Mouse (Mus musculus): ENCODE results near the gene Ccdc43. TPM values are rescaled to one million over a fixed set of nuclear protein-coding genes. Genes with fewer than 3 reads are reported as not detected.
A peak's percentile ranks its signal among the peaks of the same experiment; 100 is the strongest.

Gene Ccdc43
- 37.4 and 38.2 TPM in 2 replicates for polyA plus RNA-seq (2015; fragmentation: Nextera tagmentation; extraction: Ambion mirVana)

DNA sequence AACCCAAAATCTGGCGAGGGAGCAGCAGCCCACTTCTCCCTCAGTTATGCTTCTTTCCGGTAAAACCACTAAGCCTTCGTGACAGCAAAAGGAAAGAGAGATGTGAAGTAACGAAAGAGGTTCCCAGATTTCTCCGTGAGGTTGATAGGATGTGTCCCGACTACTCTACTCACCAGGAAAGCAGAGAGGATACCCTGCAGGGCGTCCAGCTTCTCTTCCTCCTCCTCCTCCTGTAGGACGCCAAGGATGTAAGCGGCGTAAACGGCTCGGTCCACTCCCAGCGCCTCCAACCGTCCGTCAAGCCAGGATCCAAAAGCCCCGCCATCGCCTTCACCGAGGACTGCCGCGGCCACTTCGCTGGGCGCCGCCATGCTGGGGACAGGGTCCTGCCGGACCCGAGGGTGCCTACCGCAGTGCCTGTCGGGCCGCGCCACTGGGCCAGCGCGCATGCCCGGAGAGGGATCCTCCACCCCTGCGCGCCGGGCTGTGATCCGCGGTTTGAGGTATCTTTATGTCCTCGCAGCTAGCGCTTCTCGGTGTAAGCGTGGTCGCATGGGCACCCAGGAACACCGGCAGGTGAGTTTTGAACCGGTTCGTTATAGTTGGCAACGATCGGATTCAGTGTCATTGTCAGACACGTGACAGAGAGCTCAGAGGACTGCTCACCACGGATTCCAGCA, at the start of gene Ccdc43:
TSS of gene Ccdc43 (minus strand) at position 445 of the 680 bp plus-strand sequence.
- peak within 1 kb of the TSS; percentile 77 for H3K4me3 ChIP-seq (replicated peaks)
- H3K4me2 ChIP-seq, result peak within 1 kb of the TSS; percentile 68
- H3K9me3 ChIP-seq (replicated peaks), result no peaks in the 10 kb centered on the region
- H3K27ac ChIP-seq (replicated peaks), result peak within 1 kb of the TSS; percentile 84
- H3K9ac ChIP-seq (replicated peaks), result peak within 1 kb of the TSS; percentile 76
- peaks cover 8% of the 10 kb centered on the region; the same call in 1 of the 2 replicates for H3K36me3 ChIP-seq
- H3K27me3 ChIP-seq (replicated peaks), result no peaks in the 10 kb centered on the region
- H3K4me1 ChIP-seq, result peaks cover 20% of the 10 kb centered on the region
- peak; percentile 97 for ATAC-seq (ENCODE audit: low FRiP score)
- WGBS, result under 1% methylated on average over 49 of the region's 49 CpGs

DNA sequence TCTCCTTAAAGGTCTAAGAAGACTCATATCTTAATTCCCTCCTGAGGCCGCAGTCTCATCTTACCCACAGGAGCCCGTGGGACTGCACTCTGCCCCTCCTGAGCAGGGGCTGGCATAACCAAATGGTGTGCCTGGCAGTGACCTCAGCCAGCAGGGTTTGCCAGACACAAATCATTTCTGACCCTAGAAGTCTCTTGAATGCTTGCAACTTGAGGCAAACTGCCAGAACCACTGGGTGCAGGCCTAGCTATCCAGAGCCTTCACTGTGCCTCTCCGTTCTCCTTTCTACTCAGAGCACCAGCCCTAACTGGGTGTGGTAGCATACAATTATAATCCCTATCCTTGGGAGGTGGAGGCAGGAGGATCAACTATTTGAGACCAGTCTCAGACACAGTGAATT, 47.2 kb upstream of the Ccdc43 start:
- H3K27me3 ChIP-seq (replicated peaks), result no peaks in the 10 kb centered on the region
- H3K4me1 ChIP-seq, result peaks cover 18% of the 10 kb centered on the region
- 87% methylated on average over 3 of the region's 3 CpGs for WGBS
- no peak for ATAC-seq (ENCODE audit: low FRiP score)
- no peak overlapping the region for H3K4me3 ChIP-seq (replicated peaks)
- H3K36me3 ChIP-seq, result no peaks in the 10 kb centered on the region
- no peaks in the 10 kb centered on the region for H3K9me3 ChIP-seq (replicated peaks)
- no peak overlapping the region for H3K9ac ChIP-seq (replicated peaks)
- H3K4me2 ChIP-seq, result no peak overlapping the region
- H3K27ac ChIP-seq (replicated peaks), result no peak overlapping the region

DNA sequence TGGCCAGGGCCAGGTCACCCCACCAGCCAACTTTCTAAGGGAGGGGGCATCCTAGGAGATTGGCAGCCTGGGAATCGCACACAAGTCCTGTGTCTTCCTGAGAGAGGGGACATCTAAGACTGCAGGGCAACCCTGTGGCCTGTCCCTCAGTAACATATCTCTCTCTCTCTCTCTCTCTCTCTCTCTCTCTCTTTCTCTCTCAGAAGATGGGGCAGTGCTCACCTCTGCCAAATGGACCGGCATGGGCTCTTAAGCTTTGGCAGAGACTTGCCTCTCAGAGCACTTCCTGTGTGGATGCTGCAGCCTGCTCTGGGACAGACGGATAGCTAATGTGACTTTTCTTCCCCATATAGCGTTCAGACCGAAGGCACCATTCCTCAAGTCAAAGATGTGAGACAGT, 45.3 kb upstream of the Ccdc43 start:
- ATAC-seq (ENCODE audit: low FRiP score), result no peak
- H3K27ac ChIP-seq (replicated peaks), result no peak overlapping the region
- H3K9me3 ChIP-seq (replicated peaks), result no peaks in the 10 kb centered on the region
- H3K4me2 ChIP-seq, result no peak overlapping the region
- 75% methylated on average over 5 of the region's 5 CpGs for WGBS
- H3K4me1 ChIP-seq, result peaks cover 24% of the 10 kb centered on the region
- no peaks in the 10 kb centered on the region for H3K36me3 ChIP-seq
- H3K27me3 ChIP-seq (replicated peaks), result peaks cover 5% of the 10 kb centered on the region; the same call in 1 of the 2 replicates
- H3K4me3 ChIP-seq (replicated peaks), result no peak overlapping the region
- H3K9ac ChIP-seq (replicated peaks), result no peak overlapping the region

DNA sequence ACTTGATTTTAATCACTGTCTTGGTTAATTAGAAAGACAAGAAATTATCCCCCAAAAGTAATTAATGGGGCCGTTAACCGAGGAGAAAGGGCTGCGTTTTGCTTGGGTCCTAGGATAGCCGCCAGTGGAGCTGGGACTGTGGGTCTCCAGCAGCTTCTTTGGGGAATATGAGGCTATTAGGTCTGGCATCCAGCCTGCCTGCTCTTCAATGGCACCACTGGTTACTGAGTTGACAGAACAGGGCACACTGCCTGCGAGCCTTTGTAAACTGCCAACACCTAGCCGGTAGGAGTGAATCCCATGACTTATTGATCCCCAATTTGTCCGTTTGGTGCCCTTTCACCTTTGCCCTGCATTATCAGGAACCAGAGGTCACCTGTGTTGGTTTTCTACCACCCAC, 44.5 kb upstream of the Ccdc43 start:
- 15% methylated on average over 7 of the region's 7 CpGs for WGBS
- no peak overlapping the region for H3K9ac ChIP-seq (replicated peaks)
- no peak overlapping the region for H3K4me3 ChIP-seq (replicated peaks)
- no peak for ATAC-seq (ENCODE audit: low FRiP score)
- H3K36me3 ChIP-seq, result no peaks in the 10 kb centered on the region
- H3K27ac ChIP-seq (replicated peaks), result no peak overlapping the region
- H3K27me3 ChIP-seq (replicated peaks), result peaks cover 5% of the 10 kb centered on the region; the same call in 1 of the 2 replicates
- no peaks in the 10 kb centered on the region for H3K9me3 ChIP-seq (replicated peaks)
- peaks cover 24% of the 10 kb centered on the region for H3K4me1 ChIP-seq
- no peak overlapping the region for H3K4me2 ChIP-seq

DNA sequence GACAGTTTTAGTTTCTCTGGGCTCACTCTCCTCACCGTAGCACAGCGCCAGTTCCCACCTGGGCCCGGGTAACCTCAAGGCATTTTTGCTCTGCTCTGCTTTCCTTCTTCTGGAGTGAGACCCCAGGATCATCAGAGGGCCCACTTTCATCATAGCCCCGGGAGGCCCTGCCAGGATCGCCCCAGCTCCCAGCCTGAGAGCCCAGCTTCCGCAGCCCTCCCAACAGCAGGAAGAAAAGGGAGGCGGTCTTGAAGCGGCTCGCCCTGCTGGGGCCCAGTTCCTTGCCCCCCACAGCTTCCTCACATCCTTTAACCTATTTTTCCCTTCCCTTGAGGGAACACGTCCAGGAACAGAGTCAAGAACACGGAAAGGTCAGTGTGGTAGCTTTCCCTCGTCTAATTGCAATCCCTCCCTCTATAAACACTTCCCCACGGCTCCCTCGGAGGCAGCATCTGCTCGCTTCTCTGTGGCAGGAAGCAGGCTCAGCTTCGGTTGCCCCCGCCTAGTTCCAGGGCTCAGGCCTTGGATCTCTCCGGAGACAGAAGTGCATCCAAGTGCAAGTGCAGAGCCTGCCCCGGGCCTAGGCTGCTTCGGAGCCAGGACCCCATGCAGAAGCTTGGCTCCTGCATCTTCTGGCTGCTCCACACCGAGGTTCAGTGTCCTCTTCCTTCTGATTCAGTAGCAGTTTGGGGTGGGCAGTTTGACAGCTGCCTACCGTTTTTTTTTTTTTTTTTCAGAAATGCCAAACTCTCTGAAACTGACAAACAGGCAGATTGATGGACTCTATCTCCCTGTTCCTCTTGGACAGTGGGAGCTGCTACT, 43.8 kb upstream of the Ccdc43 start:
- H3K36me3 ChIP-seq, result no peaks in the 10 kb centered on the region
- peaks cover 5% of the 10 kb centered on the region; the same call in 1 of the 2 replicates for H3K27me3 ChIP-seq (replicated peaks)
- no peak for ATAC-seq (ENCODE audit: low FRiP score)
- 18% methylated on average over 22 of the region's 22 CpGs for WGBS
- no peak overlapping the region for H3K4me3 ChIP-seq (replicated peaks)
- H3K4me1 ChIP-seq, result peaks cover 24% of the 10 kb centered on the region
- peak overlapping the region; percentile 65 for H3K27ac ChIP-seq (replicated peaks)
- H3K4me2 ChIP-seq, result peak overlapping the region; percentile 17; the same call in 1 of the 2 replicates
- H3K9ac ChIP-seq (replicated peaks), result no peak overlapping the region; the same call in 1 of the 2 replicates
- H3K9me3 ChIP-seq (replicated peaks), result no peaks in the 10 kb centered on the region

DNA sequence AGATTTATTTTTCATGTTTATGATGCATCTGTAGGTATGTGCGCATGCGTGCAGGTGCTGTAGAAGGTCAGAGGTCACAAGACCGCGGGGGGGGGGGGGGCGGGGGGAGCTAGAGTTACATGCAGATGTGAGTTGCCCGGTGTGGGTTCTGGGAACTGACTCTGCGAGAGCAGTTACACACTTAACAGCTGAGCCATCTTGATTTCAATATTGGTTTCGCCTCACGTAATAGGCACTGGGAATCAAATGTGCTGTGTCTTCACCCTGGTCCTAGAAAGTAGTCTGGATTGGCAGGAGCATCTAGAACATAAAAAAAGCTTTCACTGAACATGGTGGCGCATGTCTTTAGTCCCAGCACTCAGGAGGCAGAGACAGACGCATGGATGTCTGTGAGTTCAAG, 43.1 kb upstream of the Ccdc43 start:
- Histone ChIP-seq H3K27ac (replicated peaks) (no peak overlapping the region), H3K36me3 (no peaks in the 10 kb centered on the region), H3K27me3 (replicated peaks) (peaks cover 5% of the 10 kb centered on the region; the same call in 1 of the 2 replicates), H3K9me3 (replicated peaks) (no peaks in the 10 kb centered on the region), H3K4me3 (replicated peaks) (no peak overlapping the region), H3K4me1 (peaks cover 24% of the 10 kb centered on the region), H3K9ac (replicated peaks) (no peak overlapping the region), H3K4me2 (no peak overlapping the region)
- ATAC-seq (ENCODE audit: low FRiP score), result no peak
- 49% methylated on average over 11 of the region's 11 CpGs for WGBS

DNA sequence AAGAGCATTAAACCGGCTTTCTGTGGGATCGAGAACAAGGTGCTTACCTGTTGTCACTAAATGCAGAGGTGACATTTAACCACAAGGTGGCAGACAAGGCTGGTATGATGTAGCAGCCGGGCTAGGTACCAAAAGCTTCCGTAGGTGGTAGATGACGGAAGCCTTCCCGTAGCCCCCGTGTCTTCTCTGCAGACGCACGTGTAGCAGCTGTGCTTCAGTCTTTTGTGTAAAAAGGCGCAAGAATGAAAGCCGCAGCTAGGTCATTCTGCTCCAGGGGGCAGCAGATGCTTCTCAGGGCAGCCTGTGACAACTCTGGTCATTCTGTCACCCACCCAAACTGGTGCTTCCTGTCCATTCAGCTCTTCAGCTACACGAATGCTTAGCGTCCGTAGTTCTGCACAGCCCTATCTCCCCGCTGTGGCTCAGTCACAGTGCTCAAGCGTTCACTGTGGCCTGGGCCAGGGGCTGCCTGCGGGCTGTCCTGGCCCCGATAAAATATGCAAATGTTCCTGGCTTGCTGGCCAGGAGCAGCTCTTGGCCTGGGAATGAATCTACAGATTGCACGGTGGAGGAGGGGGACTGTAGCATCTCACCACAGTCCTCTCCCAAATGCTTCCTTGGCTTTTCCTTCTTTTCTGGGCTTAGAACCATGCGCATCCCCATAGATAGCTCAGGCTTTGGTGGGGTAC, 41.8 kb upstream of the Ccdc43 start:
- Histone ChIP-seq H3K9me3 (replicated peaks) (no peaks in the 10 kb centered on the region), H3K9ac (replicated peaks) (peak overlapping the region; percentile 36; the same call in 1 of the 2 replicates), H3K4me3 (replicated peaks) (peak overlapping the region; percentile 29), H3K4me1 (peaks cover 24% of the 10 kb centered on the region), H3K27me3 (replicated peaks) (peaks cover 5% of the 10 kb centered on the region; the same call in 1 of the 2 replicates), H3K27ac (replicated peaks) (peak overlapping the region; percentile 81), H3K4me2 (peak overlapping the region; percentile 62), H3K36me3 (no peaks in the 10 kb centered on the region)
- ATAC-seq (ENCODE audit: low FRiP score), result peak; percentile 86
- 4% methylated on average over 20 of the region's 20 CpGs for WGBS

DNA sequence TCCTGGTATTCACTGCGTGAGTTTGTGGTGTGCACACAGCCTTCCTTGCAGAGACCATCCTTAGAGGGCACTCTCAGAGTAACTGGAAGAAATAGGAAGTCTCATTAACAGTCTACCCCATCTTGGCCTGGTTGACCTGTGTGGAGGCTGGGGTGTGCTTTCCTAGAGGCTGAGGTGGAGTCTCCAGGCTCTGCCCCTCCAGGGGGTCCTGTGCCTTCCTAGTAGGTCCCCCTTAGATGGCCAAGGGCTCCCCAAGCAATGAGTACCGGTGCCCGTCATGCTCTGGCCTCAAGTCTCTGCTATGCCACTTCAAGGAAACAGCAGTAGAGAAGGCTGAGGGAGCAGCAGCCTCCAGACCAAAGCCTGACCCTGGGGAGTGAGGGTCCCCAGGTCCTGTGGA, 40.5 kb upstream of the Ccdc43 start:
- H3K4me2 ChIP-seq, result no peak overlapping the region
- peaks cover 24% of the 10 kb centered on the region for H3K4me1 ChIP-seq
- no peak for ATAC-seq (ENCODE audit: low FRiP score)
- H3K36me3 ChIP-seq, result no peaks in the 10 kb centered on the region
- no peak overlapping the region for H3K4me3 ChIP-seq (replicated peaks)
- H3K9me3 ChIP-seq (replicated peaks), result no peaks in the 10 kb centered on the region
- 92% methylated on average over 3 of the region's 3 CpGs for WGBS
- H3K27me3 ChIP-seq (replicated peaks), result peaks cover 5% of the 10 kb centered on the region; the same call in 1 of the 2 replicates
- no peak overlapping the region for H3K27ac ChIP-seq (replicated peaks)
- H3K9ac ChIP-seq (replicated peaks), result no peak overlapping the region

DNA sequence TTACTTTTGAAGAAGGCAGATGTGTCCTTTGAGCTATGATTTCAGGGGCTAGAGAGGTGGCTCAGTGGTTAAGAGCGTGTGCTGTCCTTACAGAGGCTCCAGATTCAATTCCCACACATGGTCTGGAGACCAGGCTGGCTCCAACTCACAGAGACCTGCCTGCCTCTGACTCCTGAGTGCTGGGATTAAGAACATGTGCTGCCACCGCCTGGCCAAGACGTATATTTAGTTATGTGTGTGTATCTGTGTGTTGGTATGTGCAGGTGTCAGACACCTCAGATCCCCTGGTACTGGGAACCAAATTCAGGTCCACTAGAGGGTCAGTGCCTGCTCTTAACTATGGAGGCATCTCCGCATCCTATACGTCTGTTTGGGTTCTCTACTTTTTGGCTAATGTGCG, 37.4 kb upstream of the Ccdc43 start:
- Histone ChIP-seq H3K27ac (replicated peaks) (no peak overlapping the region), H3K36me3 (no peaks in the 10 kb centered on the region), H3K4me2 (no peak overlapping the region), H3K27me3 (replicated peaks) (peaks cover 5% of the 10 kb centered on the region; the same call in 1 of the 2 replicates), H3K4me3 (replicated peaks) (no peak overlapping the region), H3K4me1 (peaks cover 8% of the 10 kb centered on the region), H3K9ac (replicated peaks) (no peak overlapping the region), H3K9me3 (replicated peaks) (no peaks in the 10 kb centered on the region)
- WGBS, result 92% methylated on average over 6 of the region's 6 CpGs
- no peak for ATAC-seq (ENCODE audit: low FRiP score)

DNA sequence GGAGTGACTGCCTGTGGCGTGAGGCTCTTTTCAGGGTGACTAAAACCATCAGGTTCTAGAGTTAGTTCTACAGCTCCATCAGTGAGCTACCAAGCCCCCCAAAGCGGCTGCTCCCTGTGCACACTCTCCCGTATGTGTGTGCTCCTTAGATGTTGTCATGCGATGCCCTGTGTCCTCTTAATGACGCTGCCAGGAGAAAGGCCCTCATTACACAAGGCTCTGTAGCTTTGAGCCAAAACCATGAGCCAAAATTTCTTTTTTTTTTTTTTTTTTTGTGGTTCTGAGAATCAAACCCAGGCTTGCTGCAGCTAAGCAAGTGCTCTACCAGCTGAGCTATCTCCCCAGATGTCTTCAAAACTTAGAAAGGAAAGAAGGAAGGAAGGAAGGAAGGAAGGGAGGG, 35.6 kb upstream of the Ccdc43 start:
- H3K36me3 ChIP-seq, result no peaks in the 10 kb centered on the region
- no peak overlapping the region for H3K9ac ChIP-seq (replicated peaks)
- H3K4me2 ChIP-seq, result no peak overlapping the region
- ATAC-seq (ENCODE audit: low FRiP score), result no peak
- H3K4me3 ChIP-seq (replicated peaks), result no peak overlapping the region
- peaks cover 3% of the 10 kb centered on the region; the same call in 1 of the 2 replicates for H3K27me3 ChIP-seq (replicated peaks)
- no peak overlapping the region for H3K27ac ChIP-seq (replicated peaks)
- WGBS, result 76% methylated on average over 5 of the region's 5 CpGs
- H3K4me1 ChIP-seq, result no peaks in the 10 kb centered on the region
- no peaks in the 10 kb centered on the region for H3K9me3 ChIP-seq (replicated peaks)

DNA sequence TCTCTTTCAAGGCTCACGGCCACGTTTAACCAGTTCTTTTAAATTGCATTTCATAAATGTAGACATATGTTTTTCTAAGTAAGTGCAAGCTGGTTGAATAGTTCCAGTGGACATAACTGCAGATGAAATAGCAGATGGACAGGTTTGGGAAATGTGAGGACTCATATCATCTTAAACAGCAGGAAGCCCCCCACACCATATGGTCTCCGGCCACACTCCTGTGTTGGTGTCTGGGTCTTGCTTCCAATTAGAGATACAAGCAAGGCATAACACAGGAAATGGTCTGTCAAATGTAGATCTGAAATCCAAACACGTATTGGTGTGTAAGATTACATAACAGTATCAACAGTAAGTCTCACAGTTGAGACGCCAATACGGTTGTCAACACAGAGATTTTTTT, 33.8 kb upstream of the Ccdc43 start:
- Histone ChIP-seq H3K4me2 (no peak overlapping the region), H3K36me3 (no peaks in the 10 kb centered on the region), H3K4me3 (replicated peaks) (no peak overlapping the region), H3K4me1 (no peaks in the 10 kb centered on the region), H3K9ac (replicated peaks) (no peak overlapping the region), H3K9me3 (replicated peaks) (no peaks in the 10 kb centered on the region), H3K27me3 (replicated peaks) (no peaks in the 10 kb centered on the region), H3K27ac (replicated peaks) (no peak overlapping the region)
- ATAC-seq (ENCODE audit: low FRiP score), result no peak
- 90% methylated on average over 6 of the region's 6 CpGs for WGBS
